Mouse (Mus musculus) thymus, postnatal 10 days (tissue): Measurements from ENCODE around the gene Wdr24.

Source experiments
- DNase-seq, 2 experiments: peaks; one replicate each; pipeline ENCODE4 v3.0.0; 2021; ENCODE audit warnings: low spot score in 2 of 2

The Wdr24 gene

DNA sequence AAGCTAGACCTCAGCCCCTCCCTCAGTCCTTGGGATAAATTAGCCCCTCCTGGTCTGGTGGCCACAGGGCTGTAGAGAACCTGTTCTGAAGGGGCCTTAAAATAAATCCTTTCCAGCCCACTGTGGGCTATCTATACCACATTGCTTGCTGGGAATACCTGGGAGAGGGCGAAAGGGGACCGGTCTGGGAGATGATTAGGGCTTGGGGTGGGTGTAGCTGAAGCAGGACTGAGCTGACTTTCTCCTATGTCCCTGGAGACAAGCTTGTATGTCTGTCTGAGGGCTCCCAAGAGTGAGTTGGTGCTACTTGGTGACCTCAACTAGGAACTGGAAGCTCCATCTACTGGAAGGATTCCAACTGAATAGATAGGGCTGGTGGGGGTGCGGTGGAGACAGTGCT is 53.6 kb downstream of the Wdr24 start:
- no peak for DNase-seq

DNA sequence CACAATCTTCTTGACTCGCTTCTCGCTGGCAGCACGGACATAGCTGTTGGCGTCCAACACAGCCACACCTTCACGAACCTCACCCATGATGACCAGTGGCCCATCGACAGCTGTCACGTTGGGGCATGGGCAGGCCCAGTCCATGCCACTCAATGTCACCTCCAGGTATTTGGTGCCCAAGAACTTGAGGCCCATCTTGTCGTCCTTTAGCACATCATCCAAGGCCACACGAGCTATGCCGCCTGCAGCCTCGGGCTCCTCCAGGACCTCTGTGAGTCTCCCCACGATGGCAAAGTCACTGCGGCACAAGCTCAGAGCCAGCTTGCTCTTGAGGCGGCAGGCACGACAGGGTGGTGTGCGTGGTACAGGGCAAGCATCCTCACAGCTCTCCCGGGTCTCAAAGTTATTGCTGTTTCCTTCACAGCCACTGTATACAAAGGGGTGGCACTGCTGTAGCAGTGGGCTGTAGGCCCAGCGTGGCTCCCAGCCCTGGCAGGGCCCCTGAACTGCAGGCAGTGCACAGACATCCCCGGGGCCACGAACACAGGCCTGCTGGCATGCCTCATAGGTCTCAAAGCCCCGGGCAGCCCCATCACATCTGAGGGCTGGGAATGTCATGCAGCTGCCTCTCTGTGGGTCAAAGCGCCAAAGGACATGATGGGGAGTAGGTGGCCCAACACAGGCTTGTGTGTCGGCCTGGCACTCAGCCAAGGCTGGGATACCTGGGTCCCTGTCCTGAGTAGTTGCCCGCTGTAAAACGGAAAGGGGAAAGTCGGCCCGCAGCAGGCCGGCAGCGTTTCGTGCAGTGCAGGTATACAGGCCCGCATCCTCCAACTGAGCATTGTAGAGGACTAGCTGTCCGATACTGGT is 54.5 kb downstream of the Wdr24 start:
- no peak for DNase-seq
